Mouse (Mus musculus) CD4-positive helper T cell, adult 2 months (primary cell): ENCODE measurements around the gene Cltc.
A peak's percentile ranks its signal among the peaks of the same experiment; 100 is the strongest.

Source experiments
- DNase-seq: peaks from one replicate; pipeline ENCODE4 v3.0.0-alpha.2; 2012; ENCODE audit warnings: low read depth, missing footprints, low spot score

The Cltc gene

GRCm38 (mm10) chr11:86683395-86684125, 73.8 kb downstream of the Cltc start, which contains the start of the genes Vmp1 and Ptrh2:
Gene Vmp1, minus strand, starts transcription at chr11:86683836.
Gene Ptrh2, plus strand, starts transcription at chr11:86683985.
- DNase-seq: peak; percentile 94

GRCm38 (mm10) chr11:86682861-86683260, 74.5 kb downstream of the Cltc start:
- no peak for DNase-seq

- no peak for DNase-seq
These were observed 75.9 kb downstream of the Cltc start for GRCm38 (mm10) chr11:86681423-86681822.

GRCm38 (mm10) chr11:86680729-86681128, 76.6 kb downstream of the Cltc start:
- DNase-seq: no peak

- DNase-seq: no peak
These were observed 78.4 kb downstream of the Cltc start for GRCm38 (mm10) chr11:86678957-86679356.

- no peak for DNase-seq
These were observed 81.8 kb downstream of the Cltc start for GRCm38 (mm10) chr11:86675520-86675919.

- DNase-seq: no peak
These were observed 84.6 kb downstream of the Cltc start for GRCm38 (mm10) chr11:86672772-86673171.

- DNase-seq: no peak
These were observed 86.2 kb downstream of the Cltc start for GRCm38 (mm10) chr11:86671041-86671675.

- DNase-seq: no peak
These were observed 89.2 kb downstream of the Cltc start for GRCm38 (mm10) chr11:86668169-86668568.

GRCm38 (mm10) chr11:86667553-86667952, 89.8 kb downstream of the Cltc start:
- DNase-seq: no peak

GRCm38 (mm10) chr11:86664406-86664805, 93.0 kb downstream of the Cltc start:
- DNase-seq: no peak

GRCm38 (mm10) chr11:86663977-86664376, 93.4 kb downstream of the Cltc start:
- no peak for DNase-seq

- no peak for DNase-seq
These were observed 94.1 kb downstream of the Cltc start for GRCm38 (mm10) chr11:86662986-86663895.

GRCm38 (mm10) chr11:86657863-86658262, 99.5 kb downstream of the Cltc start:
- no peak for DNase-seq

- DNase-seq: no peak
These were observed 100.4 kb downstream of the Cltc start for GRCm38 (mm10) chr11:86656849-86657567.

- peak; percentile 61 for DNase-seq
These were observed 101.7 kb downstream of the Cltc start for GRCm38 (mm10) chr11:86655671-86656070.

- no peak for DNase-seq
These were observed 103.3 kb downstream of the Cltc start for GRCm38 (mm10) chr11:86654096-86654495.

GRCm38 (mm10) chr11:86653446-86653845, 103.9 kb downstream of the Cltc start:
- DNase-seq: peak; percentile 80

GRCm38 (mm10) chr11:86652578-86652979, 104.8 kb downstream of the Cltc start:
- peak; percentile 80 for DNase-seq

- DNase-seq: no peak
These were observed 106.7 kb downstream of the Cltc start for GRCm38 (mm10) chr11:86650676-86651075.

GRCm38 (mm10) chr11:86649542-86649941, 107.8 kb downstream of the Cltc start:
- DNase-seq: no peak
